Mouse (Mus musculus) bone marrow, adult 2 months (tissue): ENCODE results near the gene Btnl2. TPM values are rescaled to one million over a fixed set of nuclear protein-coding genes. Genes with fewer than 3 reads are reported as not detected.

Experiments
- H3K27ac ChIP-seq: fragments of 200-500 bp; 2 replicates; pipeline ENCODE4 v1.5.1; 2012; ENCODE audit warnings: low read depth, mild to moderate bottlenecking, control low read depth, inconsistent platforms, low read length; ENCODE audit not compliant: control insufficient read depth, poor library complexity, insufficient read depth
- H3K4me1 ChIP-seq: fragments of 200-500 bp; 2 replicates; pipeline ENCODE4 v1.6.1; 2011; ENCODE audit warnings: low read length; ENCODE audit not compliant: control insufficient read depth, insufficient read depth
- H3K4me3 ChIP-seq: fragments of 200-500 bp; replicated peaks from 2 replicates; pipeline ENCODE3; 2011; ENCODE audit warnings: mild to moderate bottlenecking, low read depth, low read length, control low read depth; ENCODE audit not compliant: control insufficient read depth
- CTCF ChIP-seq: fragments of 200-500 bp; IDR thresholded peaks from 2 replicates; pipeline ENCODE4 v1.5.1; 2011; ENCODE audit warnings: low read length, control low read depth; ENCODE audit not compliant: control insufficient read depth, insufficient read depth
- POLR2A ChIP-seq: fragments of 200-500 bp; IDR thresholded peaks from 2 replicates; pipeline ENCODE4 v1.6.1; 2011; ENCODE audit warnings: low read depth, mild to moderate bottlenecking, control low read depth, low read length, borderline replicate concordance; ENCODE audit not compliant: control insufficient read depth
- WGBS: fragments of 180-500 bp; shearing (Covaris S2); methylation state at CpG from one replicate; pipeline ENCODE4 v1.1.7; 2018; 5-methylcytosine and 5-hydroxymethylcytosine counted together
- polyA plus RNA-seq: library from polyadenylated mRNA; stranded (reverse); fragments of >200 nt; gene quantifications from 2 replicates; pipeline ENCODE4 v1.2.4, GENCODE M21; 2011; ENCODE audit warnings: low replicate concordance; ENCODE audit not compliant: missing spikeins, insufficient read depth, insufficient read length

The Btnl2 gene
- polyA plus RNA-seq, 1 experiment = 1.8 TPM

DNA sequence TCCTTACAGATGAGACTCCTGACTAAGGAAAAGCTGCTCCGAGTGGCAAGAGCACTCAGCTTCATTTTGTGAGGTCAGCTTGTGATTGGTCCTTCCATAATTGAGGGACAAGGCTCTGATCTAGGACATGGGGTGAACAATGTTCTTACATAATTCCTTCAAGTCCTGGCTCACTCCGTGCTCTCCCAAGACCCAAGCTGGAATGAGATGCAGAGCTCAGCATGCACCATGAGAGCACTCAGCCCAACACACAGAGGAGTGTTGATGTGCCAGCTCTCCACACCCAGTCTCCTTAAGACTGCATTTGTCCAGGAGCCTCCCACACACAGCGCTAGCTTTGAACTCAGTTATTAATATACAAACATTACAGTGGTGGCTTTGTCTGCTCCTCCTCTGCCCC lies 30.1 kb downstream of the Btnl2 start:
- WGBS = 68% methylated on average over 3 of the region's 3 CpGs
- TF ChIP-seq CTCF = no peak
- no peak for TF ChIP-seq POLR2A
- no peak overlapping the region for H3K27ac ChIP-seq
- H3K4me3 ChIP-seq = no peak overlapping the region
- H3K4me1 ChIP-seq = no peaks in the 10 kb centered on the region; the same call in 1 of the 2 replicates

DNA sequence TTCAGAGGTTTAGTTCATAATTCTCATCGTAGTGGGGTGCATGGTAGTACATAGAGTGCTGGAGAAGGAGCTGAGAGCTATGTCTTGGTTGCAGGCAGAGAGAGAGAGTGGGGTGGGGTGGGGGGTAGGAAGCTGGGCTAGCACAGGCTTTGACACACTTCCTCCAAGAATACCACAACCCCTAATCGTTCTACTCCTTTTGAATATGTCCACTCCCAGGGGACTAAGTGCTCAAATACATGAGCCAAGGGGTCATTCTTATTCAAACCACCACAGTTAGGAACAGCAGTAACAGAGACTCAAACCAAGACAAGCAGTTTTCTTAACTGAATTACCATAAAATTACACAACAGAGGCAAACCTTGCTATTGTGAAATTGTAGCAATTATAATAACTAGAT lies 32.0 kb downstream of the Btnl2 start:
- Histone ChIP-seq H3K4me1 (no peaks in the 10 kb centered on the region; the same call in none of the 2 replicates), H3K27ac (no peak overlapping the region), H3K4me3 (no peak overlapping the region)
- TF ChIP-seq POLR2A = no peak
- no peak for TF ChIP-seq CTCF
- WGBS = 0% methylated on average over 2 of the region's 2 CpGs

DNA sequence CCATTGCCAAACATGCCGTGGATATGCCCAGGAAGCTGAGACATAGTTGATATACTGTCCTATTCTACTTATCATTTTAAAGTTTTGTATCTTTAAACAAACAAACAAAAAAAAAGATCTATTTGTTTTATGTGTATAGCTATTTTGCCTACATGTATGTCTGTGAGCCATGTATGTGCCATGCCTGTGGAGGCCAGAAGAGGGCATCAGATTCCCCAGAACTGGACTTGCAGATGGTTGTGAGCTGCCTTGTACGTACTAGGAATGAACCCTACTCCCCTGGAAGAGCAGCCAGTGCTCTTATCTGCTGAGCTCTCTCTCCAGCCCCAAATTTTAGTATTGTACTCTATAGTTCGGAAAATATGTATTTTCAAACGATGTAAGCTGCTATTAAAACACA lies 33.9 kb downstream of the Btnl2 start:
- Histone ChIP-seq H3K4me1 (peaks cover 2% of the 10 kb centered on the region), H3K27ac (no peak overlapping the region), H3K4me3 (no peak overlapping the region)
- WGBS = 34% methylated on average over 4 of the region's 4 CpGs
- TF ChIP-seq CTCF (peak; percentile 73), POLR2A (no peak)

DNA sequence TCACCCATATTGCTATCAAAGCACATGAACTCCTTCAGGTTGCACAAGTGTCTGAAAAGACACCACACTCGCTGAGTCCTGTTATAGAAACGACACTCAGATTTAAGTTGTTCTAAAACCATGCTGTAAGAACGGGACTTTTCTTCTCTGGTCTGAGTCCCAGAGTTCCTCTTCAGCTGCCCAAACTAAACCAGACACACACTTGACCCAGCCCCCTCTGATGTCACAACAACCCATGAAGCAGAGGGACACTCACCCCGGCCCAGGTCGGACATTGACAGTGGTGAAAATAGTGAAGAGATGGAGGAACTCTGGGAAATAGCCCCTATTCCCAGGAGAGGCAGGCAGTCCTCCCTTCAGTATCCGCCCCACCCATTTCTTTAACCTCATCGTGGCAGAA lies 36.9 kb downstream of the Btnl2 start:
- no peak overlapping the region for H3K4me3 ChIP-seq
- WGBS = 26% methylated on average over 7 of the region's 7 CpGs
- H3K4me1 ChIP-seq = peaks cover 2% of the 10 kb centered on the region
- no peak overlapping the region for H3K27ac ChIP-seq
- TF ChIP-seq POLR2A = no peak
- no peak for TF ChIP-seq CTCF

DNA sequence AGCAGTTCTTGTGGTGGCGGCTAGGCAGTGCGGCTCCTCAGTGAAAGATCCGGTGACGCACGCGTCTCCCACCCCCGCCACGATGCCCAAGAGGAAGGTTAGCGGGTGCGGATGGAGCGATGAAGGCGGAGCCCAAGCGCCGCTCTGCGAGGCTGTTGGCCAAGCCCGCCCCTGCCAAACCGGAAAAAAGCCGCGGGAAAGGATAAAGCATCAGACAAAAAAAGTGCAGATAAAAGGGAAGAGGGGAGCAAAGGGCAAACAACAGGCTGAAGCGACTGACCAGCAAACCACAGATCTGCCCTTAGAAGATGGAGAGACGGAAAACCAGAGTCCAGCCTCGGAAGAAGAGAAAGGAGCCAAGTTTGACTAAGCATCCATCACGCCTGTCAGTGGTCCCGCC lies 37.7 kb downstream of the Btnl2 start:
- Histone ChIP-seq H3K4me1 (peaks cover 2% of the 10 kb centered on the region), H3K27ac (no peak overlapping the region; the same call in 1 of the 2 replicates), H3K4me3 (peak overlapping the region; percentile 31)
- TF ChIP-seq CTCF (no peak), POLR2A (no peak)
- under 1% methylated on average over 24 of the region's 24 CpGs for WGBS

DNA sequence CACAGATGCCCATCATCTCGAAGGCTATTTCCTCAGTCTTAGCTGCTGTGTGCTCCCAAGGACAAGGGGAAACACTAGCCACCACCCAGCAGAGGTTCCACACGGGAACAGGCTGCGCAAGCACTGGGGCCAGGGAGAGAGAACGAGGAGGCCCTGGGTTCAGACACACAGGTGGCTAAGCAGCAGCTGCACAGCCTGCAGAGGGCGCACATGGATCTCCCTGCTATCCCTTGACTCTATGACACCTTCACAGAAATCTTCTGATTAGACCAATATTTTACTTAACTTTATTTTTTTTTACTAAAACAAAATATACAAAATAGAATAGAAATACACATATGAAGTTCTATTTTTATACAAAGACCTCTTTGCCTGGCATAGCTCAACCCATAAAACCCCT lies 42.7 kb downstream of the Btnl2 start:
- no peak overlapping the region for H3K27ac ChIP-seq
- no peak for TF ChIP-seq POLR2A
- peak; percentile 46; the same call in 1 of the 2 replicates for TF ChIP-seq CTCF
- H3K4me1 ChIP-seq = no peaks in the 10 kb centered on the region
- no peak overlapping the region for H3K4me3 ChIP-seq
- 62% methylated on average over 5 of the region's 5 CpGs for WGBS

DNA sequence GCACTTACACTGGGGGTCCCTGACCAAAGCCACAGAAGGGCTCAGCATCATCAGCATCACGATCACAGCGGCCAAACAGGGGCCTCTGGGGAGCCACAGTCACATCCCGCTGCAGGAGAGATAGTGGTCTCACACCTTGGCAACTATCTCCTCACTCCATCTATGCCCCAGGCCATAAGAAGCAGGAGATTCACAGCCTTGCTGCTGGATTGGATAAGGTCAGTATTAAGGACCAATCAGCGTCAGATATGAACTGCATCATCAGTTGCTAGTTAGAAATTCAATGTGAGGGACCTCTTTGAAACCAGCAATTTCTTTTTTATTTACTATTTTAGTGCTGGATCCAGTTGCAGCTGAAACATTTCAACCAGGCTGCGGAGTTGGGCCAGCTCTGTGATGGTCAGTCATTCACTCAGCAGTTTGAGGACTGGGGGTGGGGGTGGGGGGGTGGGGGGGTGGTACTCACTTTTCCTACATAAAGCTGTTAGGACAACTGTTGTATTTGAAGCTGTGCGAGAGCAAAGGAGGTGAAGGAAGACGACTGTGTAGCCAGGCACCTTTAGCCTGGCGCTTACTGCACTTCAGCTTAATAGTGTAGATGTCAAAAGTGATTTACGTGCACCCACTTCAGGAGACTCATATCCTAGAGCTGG lies 43.6 kb downstream of the Btnl2 start:
- Histone ChIP-seq H3K4me3 (no peak overlapping the region), H3K4me1 (no peaks in the 10 kb centered on the region), H3K27ac (peak overlapping the region; percentile 23)
- no peak for TF ChIP-seq POLR2A
- no peak for TF ChIP-seq CTCF
- WGBS = 12% methylated on average over 9 of the region's 9 CpGs

DNA sequence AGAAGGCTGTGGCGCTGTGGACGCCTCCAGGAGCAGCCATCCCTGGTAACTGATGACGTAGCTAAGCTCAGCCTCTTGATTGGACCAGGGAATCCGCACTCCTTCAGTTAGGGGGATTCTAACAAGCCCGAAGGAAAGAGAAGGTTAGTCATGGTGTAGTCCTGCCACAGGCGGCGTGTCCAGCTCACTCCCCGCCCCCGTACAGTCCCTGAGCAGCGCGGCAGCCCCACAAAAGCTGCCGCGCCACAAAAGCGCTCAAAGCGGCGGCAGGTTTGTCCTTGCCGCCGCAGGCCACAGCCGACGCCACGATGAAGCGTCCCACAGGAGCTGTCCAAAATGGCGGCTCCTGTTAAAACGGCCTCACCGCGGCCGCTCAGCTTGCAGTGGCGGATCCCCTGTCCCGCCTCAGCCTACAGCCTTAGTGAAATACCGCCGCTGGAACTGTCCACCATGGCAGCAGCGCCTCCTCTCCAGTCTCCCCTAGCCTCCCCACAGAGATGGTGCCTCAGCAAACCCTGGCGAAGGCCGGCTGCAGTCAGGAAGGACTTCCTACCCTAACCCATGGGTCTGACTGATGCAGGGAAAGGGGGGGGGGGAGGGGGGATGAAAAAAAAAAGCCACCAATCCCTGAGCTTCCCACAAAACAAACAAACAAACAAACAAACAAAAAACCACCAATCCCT lies 44.2 kb downstream of the Btnl2 start, which contains the start of gene BC051142:
Gene BC051142, plus strand, starts transcription at position 110 of the 683 bp plus-strand sequence.
- H3K4me1 ChIP-seq = no peaks in the 10 kb centered on the region
- 4% methylated on average over 34 of the region's 34 CpGs for WGBS
- peak within 1 kb of the TSS; percentile 63 for H3K4me3 ChIP-seq
- peak within 1 kb of the TSS; percentile 89 for H3K27ac ChIP-seq
- TF ChIP-seq POLR2A (peak; percentile 59; the same call in 1 of the 2 replicates), CTCF (no peak)
